Mouse (Mus musculus) lung, postnatal 36 days (tissue): ENCODE measurements at regions not wholly inside any gene's neighbourhood (a gene's known extent, or its start where the extent isn't known, plus 50 kb on each side); places are given as distances from the start of the nearest gene placed in this dataset.

Experiments used
- DNase-seq: peaks from one replicate; pipeline ENCODE4 v3.0.0; 2022; ENCODE audit warnings: mixed read lengths

- no peak for DNase-seq
Measured at GRCm38 (mm10) chr13:71481205-71481604, 482.3 kb downstream of the Irx1 start.

DNA sequence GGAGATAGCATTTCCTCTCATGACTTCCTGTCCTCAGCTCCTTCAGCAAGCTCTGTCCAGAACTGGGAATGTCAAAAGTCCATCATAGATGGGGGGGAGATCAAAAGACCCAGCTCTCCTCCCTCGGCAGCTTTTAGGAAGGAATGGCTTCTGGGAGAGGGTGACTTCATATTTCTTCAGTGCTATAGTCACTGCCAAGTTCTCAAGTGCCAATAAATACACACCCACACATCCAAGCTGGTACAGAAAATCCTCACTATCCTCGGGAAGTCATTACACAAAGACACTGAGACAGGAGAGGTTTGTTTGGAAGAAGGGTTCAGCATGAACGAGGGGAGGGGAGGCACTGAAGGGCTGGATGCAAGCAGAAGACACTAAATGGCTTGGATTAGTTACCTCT lies 502.0 kb downstream of the Irx1 start:
- DNase-seq, result no peak

GRCm38 (mm10) chr13:71460607-71461006 lies 502.9 kb downstream of the Irx1 start:
- DNase-seq, result no peak

DNA sequence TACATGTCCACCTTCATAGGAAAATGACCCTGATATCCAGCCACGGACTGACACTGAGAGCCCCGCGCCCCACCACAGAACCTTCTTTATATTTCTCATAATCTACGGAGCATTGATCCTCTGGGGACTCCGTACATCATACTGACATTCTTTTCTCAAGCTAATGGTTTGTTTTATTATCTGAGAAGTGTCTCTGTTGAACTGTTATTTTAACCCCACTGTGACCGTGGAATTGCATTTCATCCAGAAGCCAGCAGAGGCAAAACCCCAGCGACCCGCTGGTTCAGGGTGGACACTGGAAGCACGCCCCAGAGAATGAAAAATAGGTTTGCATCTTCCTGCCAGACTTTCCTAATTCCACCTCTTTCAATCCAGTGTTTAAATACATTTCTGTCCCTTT lies 503.4 kb downstream of the Irx1 start:
- DNase-seq, result no peak

DNA sequence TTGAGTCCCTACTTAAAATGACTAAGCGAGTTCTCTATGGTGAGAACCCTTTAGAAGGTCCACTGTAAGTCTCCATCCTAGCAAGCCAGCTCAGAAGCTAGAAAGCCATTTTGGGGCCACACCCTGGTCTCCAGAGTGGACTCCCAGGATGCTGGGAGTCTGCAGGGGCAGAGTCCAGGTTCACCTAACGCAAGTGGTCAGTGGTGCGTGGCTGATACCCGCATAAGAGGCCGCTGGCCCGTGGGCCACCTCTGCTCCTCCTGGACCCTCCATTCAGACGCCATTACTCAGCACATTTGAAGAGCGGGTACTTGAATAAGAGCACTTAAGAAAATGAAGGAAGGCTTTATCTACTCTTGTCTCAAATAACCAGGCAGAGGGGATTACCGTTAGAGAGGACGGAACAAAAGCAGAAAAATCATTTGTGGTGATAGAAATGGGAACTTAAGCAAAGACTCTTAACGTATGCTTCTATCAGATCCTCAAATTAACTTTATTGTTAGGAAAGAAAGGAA lies 504.4 kb downstream of the Irx1 start:
- no peak for DNase-seq

GRCm38 (mm10) chr13:71458061-71458935 lies 505.2 kb downstream of the Irx1 start:
- DNase-seq, result peak; percentile 48

DNA sequence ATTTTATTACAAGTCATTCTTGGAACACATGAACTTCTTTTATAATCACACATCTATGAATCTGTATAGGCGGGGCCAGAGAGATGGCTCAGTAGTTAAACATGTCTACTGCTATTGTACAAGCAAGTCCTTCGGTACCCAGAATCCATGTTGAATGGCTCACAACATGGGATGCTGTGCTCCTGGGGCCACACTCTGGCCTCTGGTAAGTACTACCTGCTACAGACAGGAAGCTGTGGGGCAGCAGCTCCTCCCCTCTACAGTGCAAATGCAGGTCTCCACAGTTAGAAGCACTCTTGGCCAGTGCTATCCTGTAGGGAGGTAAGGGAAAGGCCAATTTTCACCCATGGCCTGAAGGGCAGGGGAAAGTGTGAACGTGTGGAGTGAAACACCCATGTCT lies 506.0 kb downstream of the Irx1 start:
- DNase-seq, result no peak

DNA sequence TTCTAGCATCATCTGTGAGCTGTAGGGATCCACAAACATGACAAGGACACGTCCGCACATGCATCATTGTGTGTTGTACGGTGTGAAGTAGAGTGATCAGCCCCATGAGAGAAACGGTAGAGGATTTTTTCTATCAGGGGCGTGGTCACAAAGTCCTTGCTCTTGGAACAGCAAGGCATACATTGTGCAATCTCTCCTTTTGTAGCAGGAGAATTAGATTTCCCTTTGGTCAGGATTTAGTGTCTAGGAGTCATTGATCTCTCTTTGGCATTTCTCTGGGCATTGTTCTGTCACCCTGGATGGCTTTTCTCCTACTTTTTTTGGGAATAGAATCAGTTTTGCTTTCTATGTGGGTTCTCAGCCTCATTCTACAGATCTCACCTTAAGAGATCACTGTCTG lies 511.3 kb downstream of the Irx1 start:
- peak; percentile 3 for DNase-seq

DNA sequence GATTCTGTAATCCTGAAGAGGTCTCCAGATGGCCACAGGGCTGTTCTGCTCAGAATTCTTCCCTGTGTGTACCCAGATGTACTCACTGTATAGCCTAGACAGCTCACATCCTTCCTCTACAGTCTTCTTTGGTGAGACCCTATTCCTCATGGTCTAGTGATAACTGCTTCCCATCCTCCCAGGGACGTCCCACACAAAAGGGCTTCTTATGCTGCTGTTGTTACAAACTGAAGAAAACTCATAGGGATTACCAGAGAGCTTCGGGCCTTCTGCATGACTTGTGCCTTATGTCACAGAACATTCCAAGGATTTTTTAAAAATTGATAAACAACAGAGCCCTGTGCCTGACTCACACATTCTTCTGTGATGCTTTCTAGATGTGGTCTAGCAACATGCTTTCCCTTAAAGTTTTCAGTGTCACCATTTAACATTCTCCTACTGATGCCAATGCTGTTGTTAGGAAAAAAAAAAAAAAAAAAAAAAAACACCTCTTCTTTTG lies 525.9 kb downstream of the Irx1 start:
- no peak for DNase-seq

DNA sequence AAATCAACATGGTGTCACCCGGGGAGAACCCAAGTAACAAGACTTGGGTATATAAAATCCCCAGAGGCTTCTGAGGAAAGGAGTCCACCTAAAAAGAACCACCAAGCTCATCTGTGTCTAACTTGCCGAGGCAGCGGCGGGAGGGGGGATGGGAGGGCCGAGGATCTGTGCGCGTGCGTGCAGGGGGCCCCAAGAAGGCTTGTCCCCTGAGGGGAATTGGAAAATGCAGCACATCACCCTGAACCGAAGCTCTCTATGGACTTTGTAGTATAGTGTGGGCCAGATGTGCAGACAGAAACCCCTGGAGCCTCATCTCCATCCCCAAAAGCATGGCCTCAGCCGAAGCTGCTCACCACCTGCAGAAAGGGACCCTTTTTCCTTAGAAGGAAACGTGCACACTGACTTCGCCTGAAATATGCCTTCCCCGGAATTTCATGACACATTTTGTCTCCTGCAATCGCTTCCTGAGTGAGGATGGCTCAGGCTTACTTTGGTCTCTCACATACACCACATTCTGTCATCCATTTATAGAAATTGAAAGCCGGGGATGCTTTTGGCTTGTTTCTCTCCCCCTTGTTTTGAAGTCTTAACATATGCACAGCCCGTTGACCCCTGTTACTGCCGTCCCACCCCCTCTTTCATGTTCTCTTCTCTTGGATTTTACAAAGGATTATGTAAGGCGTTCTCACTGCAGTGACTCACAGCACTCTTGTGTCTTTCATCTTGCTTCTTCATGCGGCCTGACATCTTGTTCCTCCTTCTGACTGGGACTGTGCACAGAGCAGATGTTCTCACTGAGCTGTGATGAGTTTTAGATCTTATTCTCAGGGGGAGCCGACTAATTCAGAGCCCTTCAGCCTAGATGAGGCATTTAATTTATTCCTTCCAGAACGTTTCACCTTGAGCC lies 559.6 kb downstream of the Irx1 start:
- DNase-seq, result no peak

DNA sequence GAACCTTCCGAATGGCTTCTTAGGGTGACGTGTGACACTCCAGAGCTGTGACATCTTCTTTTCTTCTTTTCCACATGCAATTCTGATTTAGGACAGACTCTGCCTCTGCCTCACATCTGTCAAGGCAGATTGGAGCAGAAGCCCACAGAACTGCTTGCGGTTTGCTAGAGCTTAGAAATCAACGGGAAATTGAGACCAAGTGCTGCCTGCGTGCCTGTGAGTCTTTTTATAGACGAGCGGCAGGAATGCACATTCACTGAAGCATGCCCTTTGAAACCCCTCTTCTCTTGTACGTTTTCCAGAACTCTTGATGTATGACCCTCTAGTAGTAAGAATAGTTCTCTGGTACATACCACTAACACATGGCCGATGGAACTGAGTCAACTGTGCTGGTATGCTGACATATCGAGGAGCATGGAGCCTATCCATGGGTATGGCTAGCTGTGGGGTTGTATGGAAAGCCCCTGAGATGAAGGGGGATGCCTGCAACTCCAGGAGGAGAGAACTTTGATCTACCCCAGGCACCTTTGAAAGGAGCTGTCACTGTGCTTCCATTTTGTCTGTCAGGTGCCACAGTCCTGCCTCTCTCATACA lies 552.2 kb upstream of the Adamts16 start:
- DNase-seq, result no peak

- no peak for DNase-seq
Measured at GRCm38 (mm10) chr13:71378641-71379040, 537.0 kb upstream of the Adamts16 start.

- DNase-seq, result peak; percentile 62
Measured at GRCm38 (mm10) chr13:71375909-71376606, 534.4 kb upstream of the Adamts16 start.

- peak; percentile 1 for DNase-seq
Measured at GRCm38 (mm10) chr13:71372701-71373685, 531.4 kb upstream of the Adamts16 start.

GRCm38 (mm10) chr13:71369832-71370231 lies 528.2 kb upstream of the Adamts16 start:
- no peak for DNase-seq

GRCm38 (mm10) chr13:71365261-71365660 lies 523.6 kb upstream of the Adamts16 start:
- no peak for DNase-seq

DNA sequence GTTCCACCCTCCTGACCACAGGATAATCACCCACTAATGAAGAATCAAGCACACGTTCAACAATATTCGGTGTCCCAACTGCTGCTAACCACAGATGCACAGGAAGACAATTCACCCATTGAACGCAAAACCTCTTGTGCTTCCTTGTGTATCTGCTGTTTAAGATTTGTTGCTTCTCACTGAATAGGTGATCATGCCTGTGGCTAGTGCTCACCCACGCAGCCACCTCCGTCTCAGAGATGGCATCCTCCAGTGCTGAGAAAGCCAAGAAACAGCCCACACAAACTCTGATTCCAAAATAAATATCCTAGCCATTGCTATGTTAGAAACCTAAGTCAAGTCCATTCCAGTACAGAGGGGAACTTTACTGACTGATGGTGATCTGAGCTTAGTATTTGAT lies 520.7 kb upstream of the Adamts16 start:
- no peak for DNase-seq

GRCm38 (mm10) chr13:71359112-71359511 lies 517.5 kb upstream of the Adamts16 start:
- no peak for DNase-seq

DNA sequence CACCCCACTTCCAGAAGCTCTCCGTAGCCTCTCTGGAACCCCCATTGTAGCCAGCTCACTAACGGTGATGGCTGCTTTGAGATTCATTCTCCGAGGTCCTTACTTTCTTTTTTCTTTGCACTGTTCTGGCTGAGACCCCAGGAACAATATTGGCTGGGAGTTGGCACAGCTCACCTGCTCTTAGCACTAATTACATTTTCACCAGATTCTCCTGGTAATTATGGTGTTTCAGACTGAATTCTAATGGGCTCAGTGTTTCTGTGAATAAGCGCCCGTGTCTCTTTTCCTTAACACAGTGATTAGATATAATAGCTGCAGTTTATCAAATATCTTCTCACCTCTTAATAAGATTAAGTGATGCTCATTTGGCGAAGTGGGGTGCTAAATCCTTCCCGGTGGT lies 509.2 kb upstream of the Adamts16 start:
- DNase-seq, result no peak

DNA sequence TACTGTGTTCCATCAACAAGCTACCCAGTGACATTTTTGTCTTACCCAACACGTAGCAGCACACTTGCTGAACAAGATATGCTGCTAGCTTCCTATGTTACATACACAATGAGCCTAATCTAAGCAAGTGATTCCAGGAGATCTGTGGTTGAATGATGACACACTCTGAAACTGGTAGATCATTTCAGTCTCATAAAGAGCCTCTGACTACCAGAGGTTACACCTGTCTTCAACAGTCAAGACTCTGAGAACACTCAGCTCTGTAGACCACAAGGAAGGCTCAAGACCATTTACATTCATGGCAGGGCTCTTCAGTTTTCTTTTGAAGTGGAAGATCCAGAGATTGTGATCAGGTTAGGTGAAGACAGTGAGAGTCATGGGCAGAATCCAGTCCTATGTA lies 501.3 kb upstream of the Adamts16 start:
- no peak for DNase-seq

DNA sequence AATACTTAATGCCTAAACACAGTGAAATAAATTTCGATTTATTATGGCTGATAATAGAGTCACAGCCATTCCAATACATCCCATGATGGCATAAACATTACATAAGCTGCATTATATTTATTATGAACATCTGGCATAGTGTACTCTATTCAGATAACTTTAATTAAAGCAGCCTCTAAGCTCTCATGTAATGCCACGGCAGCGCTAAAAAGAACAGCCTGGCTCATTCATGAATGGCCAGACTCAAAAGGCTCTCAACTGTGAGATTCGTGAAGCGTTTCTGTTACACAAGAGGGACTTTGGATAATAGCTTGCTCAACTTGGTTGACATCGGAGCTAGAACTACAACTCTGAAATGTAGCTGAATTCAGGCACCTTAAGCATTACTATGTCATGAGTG lies 497.1 kb upstream of the Adamts16 start:
- DNase-seq, result no peak
